Mouse (Mus musculus): Measurements from ENCODE around the gene Plac8.

GRCm38 (mm10) chr5:100574771-100575170, 2.7 kb upstream of the Plac8 start:
- TF ChIP-seq MAZ (IDR thresholded peaks at IDR 0.05; ENCODE audit: low read depth, low read length) (no peak), CTCF (IDR thresholded peaks at IDR 0.05 in 2 of 3, conservative IDR thresholded peaks at IDR 0.05 in 1 of 3; ENCODE audit: control insufficient read depth in 1 of 3, insufficient read depth in 1 of 3, low read depth in 2 of 3, low read length in 3 of 3, poor library complexity in 1 of 3, severe bottlenecking in 1 of 3) (peak in 2 of 3 experiments; percentile 15 to 23; a peak in 1 of 6 replicates), POLR2A (IDR thresholded peaks at IDR 0.05; ENCODE audit: control insufficient read depth in 1 of 2, insufficient read depth in 1 of 2, low read depth in 1 of 2, low read length in 2 of 2, poor library complexity in 1 of 2) (no peak), MEF2A (IDR thresholded peaks at IDR 0.05; ENCODE audit: extremely low read depth, insufficient replicate concordance, low read depth, low read length, poor library complexity, severe bottlenecking) (no peak), SIN3A (IDR thresholded peaks at IDR 0.05; ENCODE audit: low read length) (no peak), TCF12 (IDR thresholded peaks at IDR 0.05; ENCODE audit: low read depth, low read length) (no peak), MAX (IDR thresholded peaks at IDR 0.05; ENCODE audit: low read length) (no peak), ZC3H11A (IDR thresholded peaks at IDR 0.05; ENCODE audit: low read depth, low read length) (peak; percentile 4; the same call in 1 of the 2 replicates)
